Mouse (Mus musculus): Measurements from ENCODE around the gene Tpst1.
A peak's percentile ranks its signal among the peaks of the same experiment; 100 is the strongest.

DNA sequence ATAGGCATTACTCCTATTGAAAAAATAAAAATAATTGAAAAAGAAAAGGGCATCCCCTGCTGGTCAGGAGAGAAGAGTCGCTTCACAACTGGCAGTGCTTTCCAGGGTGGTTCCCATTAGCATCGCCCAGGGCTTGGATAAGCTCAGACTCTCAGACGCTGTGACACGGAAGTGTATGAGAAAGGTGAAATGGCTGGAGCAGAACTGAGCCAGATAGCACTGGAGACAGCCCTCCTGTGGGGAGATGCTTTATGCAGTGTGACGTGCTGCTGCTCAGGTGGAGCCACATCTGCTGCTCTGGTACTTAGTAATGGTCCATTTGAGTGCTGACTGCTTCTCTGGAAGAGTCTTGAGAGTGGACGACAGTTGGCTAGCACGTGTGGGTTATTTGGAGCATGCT lies 107.2 kb downstream of the Tpst1 start:
- TF ChIP-seq MAX (IDR thresholded peaks at IDR 0.05; ENCODE audit: low read length) (no peak), MAZ (IDR thresholded peaks at IDR 0.05; ENCODE audit: low read depth, low read length) (no peak), POLR2A (IDR thresholded peaks at IDR 0.05; ENCODE audit: control insufficient read depth in 1 of 2, insufficient read depth in 1 of 2, low read depth in 1 of 2, low read length in 2 of 2, poor library complexity in 1 of 2) (no peak), GABPA (IDR thresholded peaks at IDR 0.05; ENCODE audit: low read depth, low read length) (no peak), TCF12 (IDR thresholded peaks at IDR 0.05; ENCODE audit: low read depth, low read length) (no peak), CTCF (IDR thresholded peaks at IDR 0.05 in 2 of 3, conservative IDR thresholded peaks at IDR 0.05 in 1 of 3; ENCODE audit: control insufficient read depth in 1 of 3, insufficient read depth in 1 of 3, low read depth in 2 of 3, low read length in 3 of 3, poor library complexity in 1 of 3, severe bottlenecking in 1 of 3) (peak in 2 of 3 experiments; percentile 29 to 35; a peak in 3 of 6 replicates), CHD1 (IDR thresholded peaks at IDR 0.05; ENCODE audit: low read depth, low read length) (no peak), GATA1 (IDR thresholded peaks at IDR 0.05; ENCODE audit: low read depth, low read length) (no peak)

Measured in MEL (cell line).